Mouse (Mus musculus) heart, postnatal 0 days (tissue): ENCODE measurements around the gene Gm29666. TPM values are rescaled to one million over a fixed set of nuclear protein-coding genes. Genes with fewer than 3 reads are reported as not detected.

Experiments
- ATAC-seq: fragments of 200-750 bp; cut with Nextera tagmentation; 2 replicates; pipeline ENCODE4 v1.8.0; 2017; ENCODE audit warnings: low read depth, moderate number of reproducible peaks, moderate library complexity; ENCODE audit not compliant: insufficient read depth
- DNase-seq: peaks from one replicate; pipeline ENCODE4 v3.0.0-alpha.2; 2016; ENCODE audit warnings: low spot score
- H3K27ac ChIP-seq: fragments of 300-500 bp; sonication (generic); 2 replicates; pipeline ENCODE4 v1.5.1; 2014; ENCODE audit warnings: low read depth, mild to moderate bottlenecking
- H3K27me3 ChIP-seq: fragments of 300-500 bp; sonication (generic); 2 replicates; pipeline ENCODE4 v1.6.1; 2014; ENCODE audit warnings: low read length, mixed read lengths; ENCODE audit not compliant: control insufficient read depth, insufficient read depth
- H3K36me3 ChIP-seq: fragments of 300-500 bp; sonication (generic); replicated peaks from 2 replicates; pipeline ENCODE4 v1.6.1; 2014; ENCODE audit warnings: low read length, mixed read lengths; ENCODE audit not compliant: control insufficient read depth, insufficient read depth
- H3K4me1 ChIP-seq: fragments of 300-500 bp; sonication (generic); 2 replicates; pipeline ENCODE4 v1.6.1; 2014; ENCODE audit warnings: antibody characterized with exemption; ENCODE audit not compliant: control insufficient read depth, insufficient read depth
- H3K4me2 ChIP-seq: fragments of 300-500 bp; sonication (generic); 2 replicates; pipeline ENCODE4 v1.6.1; 2014; ENCODE audit warnings: low read depth, mild to moderate bottlenecking, low read length, moderate library complexity
- H3K4me3 ChIP-seq: fragments of 300-500 bp; sonication (generic); 2 replicates; pipeline ENCODE4 v1.5.1; 2014; ENCODE audit warnings: low read depth, low read length
- H3K9ac ChIP-seq: fragments of 300-500 bp; sonication (generic); replicated peaks from 2 replicates; pipeline ENCODE4 v1.6.1; 2014; ENCODE audit warnings: low read depth, low read length, mixed read lengths
- H3K9me3 ChIP-seq: fragments of 300-500 bp; sonication (generic); replicated peaks from 2 replicates; pipeline ENCODE4 v1.6.1; 2016; ENCODE audit warnings: low read length; ENCODE audit not compliant: control insufficient read depth
- CTCF ChIP-seq: IDR thresholded peaks from 2 replicates; pipeline ENCODE4 v1.5.1; 2016; ENCODE audit warnings: antibody characterized with exemption, control low read depth, low read depth
- EP300 ChIP-seq: IDR thresholded peaks from 2 replicates; pipeline ENCODE4 v1.6.1; 2016; ENCODE audit warnings: antibody characterized with exemption, low read depth
- WGBS: fragments of 180-500 bp; shearing (Covaris S2); extraction: QIAGEN DNeasy Blood & Tissue Kit; methylation state at CpG from one replicate; pipeline ENCODE4 v1.1.7; 2014; 5-methylcytosine and 5-hydroxymethylcytosine counted together
- polyA plus RNA-seq: library from polyadenylated mRNA; unstranded; fragments of >200 nt; fragmentation: Nextera tagmentation; extraction: Ambion mirVana; gene quantifications from 2 replicates; pipeline ENCODE4 v1.2.1, GENCODE M21; 2015
- total RNA-seq: library from RNA; depleted of rRNA; stranded (reverse); fragments of >200 nt; gene quantifications from 2 replicates; pipeline ENCODE4 v1.2.3, GENCODE M21; 2014; ENCODE audit warnings: low replicate concordance

Gm29666 gene
- total and polyA plus RNA-seq, 2 experiments from 2014 or later, result 0.08 to 0.16 TPM

DNA sequence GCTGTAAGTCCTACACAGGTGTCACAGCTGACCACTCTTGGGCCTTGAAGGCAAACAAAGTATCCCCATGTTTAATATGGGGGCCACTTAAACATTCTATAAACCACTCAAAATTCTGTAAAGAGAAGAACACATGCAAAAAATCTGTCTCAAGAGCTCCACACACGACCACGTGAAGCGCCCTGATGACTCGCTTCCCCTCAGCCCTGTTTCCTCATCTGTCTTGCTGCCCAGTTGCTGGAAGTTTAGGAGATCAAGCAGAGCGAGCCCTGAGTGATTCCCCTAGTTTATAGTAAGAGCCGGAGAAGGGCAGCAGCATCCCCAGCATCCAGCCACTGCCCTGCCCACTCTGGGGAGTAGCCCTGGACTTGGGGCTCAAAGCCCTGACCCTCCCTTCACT, 40.1 kb upstream of the Gm29666 start:
- no peak overlapping the region for H3K27ac ChIP-seq
- H3K4me3 ChIP-seq, result no peak overlapping the region
- no peaks in the 10 kb centered on the region for H3K4me1 ChIP-seq
- H3K27me3 ChIP-seq, result no peaks in the 10 kb centered on the region
- 80% methylated on average over 6 of the region's 6 CpGs for WGBS
- DNase-seq (no peak), ATAC-seq (no peak)
- H3K4me2 ChIP-seq, result no peak overlapping the region
- no peaks in the 10 kb centered on the region for H3K36me3 ChIP-seq
- no peak overlapping the region for H3K9ac ChIP-seq
- TF ChIP-seq EP300, result no peak
- no peak for TF ChIP-seq CTCF
- H3K9me3 ChIP-seq, result no peaks in the 10 kb centered on the region

DNA sequence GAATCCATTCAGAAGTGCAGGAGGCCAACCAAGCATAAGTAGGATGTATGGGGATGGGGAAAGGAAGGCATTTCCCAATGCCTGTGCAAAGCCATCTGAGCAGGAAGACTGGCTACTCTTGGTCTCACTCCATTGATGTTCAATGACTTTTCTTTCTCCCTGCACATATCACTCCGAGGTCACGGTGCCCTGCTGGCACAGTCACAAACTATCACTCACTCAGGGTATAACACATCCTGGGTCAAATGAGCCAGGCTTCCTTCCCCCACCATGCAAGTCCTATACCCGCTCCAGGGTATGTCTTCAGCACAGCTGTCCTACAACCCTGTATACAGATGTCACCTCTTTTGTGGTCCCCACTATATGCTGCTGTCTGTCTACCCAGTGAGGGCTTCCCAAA, 38.5 kb upstream of the Gm29666 start:
- Histone ChIP-seq H3K4me1 (no peaks in the 10 kb centered on the region), H3K27me3 (no peaks in the 10 kb centered on the region), H3K4me2 (no peak overlapping the region), H3K36me3 (peaks cover 6% of the 10 kb centered on the region; the same call in 1 of the 2 replicates), H3K4me3 (no peak overlapping the region), H3K9ac (no peak overlapping the region), H3K9me3 (no peaks in the 10 kb centered on the region), H3K27ac (no peak overlapping the region)
- DNase-seq (no peak), ATAC-seq (no peak)
- TF ChIP-seq CTCF (no peak), EP300 (no peak)
- 89% methylated on average over 3 of the region's 3 CpGs for WGBS

DNA sequence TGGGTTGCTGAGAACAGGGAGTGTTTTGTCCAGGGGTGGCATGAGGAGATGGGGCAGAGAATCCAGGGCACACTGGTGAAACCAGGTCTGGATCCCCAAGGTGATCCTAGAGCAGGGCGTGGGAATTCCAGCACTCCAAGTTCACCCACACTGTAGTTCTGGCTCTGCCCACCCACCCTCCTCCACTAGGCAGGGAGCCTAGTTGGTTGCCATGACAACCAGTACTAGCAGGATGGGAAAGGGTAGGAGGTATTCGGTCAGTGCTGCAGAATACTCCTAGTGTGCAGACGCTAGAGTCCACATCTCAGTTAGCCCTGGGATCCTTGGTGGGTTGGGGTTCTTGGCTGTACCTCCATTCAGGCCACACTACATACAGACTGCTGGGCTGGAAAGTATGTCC, 38.0 kb upstream of the Gm29666 start:
- WGBS, result 60% methylated on average over 3 of the region's 3 CpGs
- Histone ChIP-seq H3K4me2 (no peak overlapping the region), H3K27me3 (no peaks in the 10 kb centered on the region), H3K27ac (no peak overlapping the region), H3K4me3 (no peak overlapping the region), H3K9ac (no peak overlapping the region), H3K36me3 (peaks cover 6% of the 10 kb centered on the region; the same call in 1 of the 2 replicates), H3K9me3 (no peaks in the 10 kb centered on the region), H3K4me1 (no peaks in the 10 kb centered on the region)
- DNase-seq (no peak), ATAC-seq (no peak)
- TF ChIP-seq CTCF (no peak), EP300 (no peak)

DNA sequence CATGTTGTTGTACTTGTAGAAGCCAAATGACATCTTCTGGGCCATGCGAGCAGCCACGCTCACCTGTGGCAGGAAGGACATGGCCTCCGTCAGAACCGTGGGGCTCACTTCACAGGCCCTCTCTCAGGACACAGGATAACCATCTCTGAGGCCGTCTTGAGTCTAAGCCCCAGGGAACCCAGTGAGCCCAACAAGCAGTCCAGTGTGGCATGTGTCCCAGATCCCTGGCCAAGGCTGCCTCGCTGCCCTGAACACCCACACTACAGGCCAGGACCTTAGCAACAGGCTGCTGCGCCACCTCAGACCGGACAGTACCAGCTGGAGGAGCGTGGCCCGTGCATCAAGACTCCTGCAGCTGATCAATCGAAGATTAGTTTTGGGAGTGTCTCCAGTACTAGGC, 33.4 kb upstream of the Gm29666 start:
- Histone ChIP-seq H3K4me3 (no peak overlapping the region), H3K4me1 (no peaks in the 10 kb centered on the region), H3K27ac (no peak overlapping the region), H3K27me3 (no peaks in the 10 kb centered on the region), H3K9ac (no peak overlapping the region), H3K4me2 (no peak overlapping the region), H3K9me3 (no peaks in the 10 kb centered on the region), H3K36me3 (peaks cover 19% of the 10 kb centered on the region)
- DNase-seq (no peak), ATAC-seq (no peak)
- WGBS, result 89% methylated on average over 11 of the region's 11 CpGs
- TF ChIP-seq CTCF, result no peak
- no peak for TF ChIP-seq EP300

DNA sequence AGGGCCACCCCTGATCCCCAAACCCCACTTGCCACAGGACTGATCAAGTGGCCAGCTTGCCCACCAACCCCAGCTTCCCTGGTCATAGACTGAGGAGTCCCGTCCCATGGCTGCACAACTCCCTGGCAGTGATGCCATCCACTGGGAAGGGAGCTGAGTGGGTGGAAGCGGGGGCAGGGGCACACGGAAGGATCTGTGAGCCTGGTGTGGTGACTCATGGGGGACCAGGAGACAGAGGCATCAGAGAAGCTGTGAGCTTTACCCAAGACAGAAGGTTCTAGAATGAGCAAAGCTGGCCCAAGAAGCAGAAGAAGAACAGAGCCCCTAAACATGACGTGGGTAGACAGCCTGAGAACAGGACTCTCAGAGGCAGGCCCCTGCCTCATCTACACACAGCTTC, 30.2 kb upstream of the Gm29666 start:
- Histone ChIP-seq H3K27me3 (no peaks in the 10 kb centered on the region), H3K36me3 (peaks cover 19% of the 10 kb centered on the region), H3K27ac (no peak overlapping the region), H3K4me1 (no peaks in the 10 kb centered on the region), H3K9ac (no peak overlapping the region), H3K4me2 (no peak overlapping the region), H3K9me3 (no peaks in the 10 kb centered on the region), H3K4me3 (no peak overlapping the region)
- no peak for TF ChIP-seq CTCF
- TF ChIP-seq EP300, result no peak
- WGBS, result 83% methylated on average over 4 of the region's 4 CpGs
- ATAC-seq (no peak), DNase-seq (no peak)

DNA sequence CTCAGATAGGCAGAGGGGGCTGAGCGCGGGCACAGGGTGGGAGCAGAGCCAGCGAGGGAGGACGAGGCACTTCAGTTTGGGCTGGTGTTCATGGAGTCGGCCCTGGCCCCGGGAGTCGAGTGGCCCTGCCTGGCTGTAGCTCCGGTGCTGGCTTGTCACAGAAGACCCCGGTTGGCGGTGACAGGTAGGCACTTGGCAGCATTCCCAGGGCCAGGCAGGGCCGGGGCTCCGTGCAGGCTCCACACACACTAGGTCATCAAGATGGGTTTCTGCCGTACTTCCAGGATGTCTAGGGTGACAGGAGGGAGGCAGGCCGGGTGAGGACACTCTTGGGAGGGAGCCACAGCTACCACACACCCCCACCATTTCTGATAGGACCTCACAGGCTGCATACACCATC, 29.2 kb upstream of the Gm29666 start:
- ATAC-seq (peak; percentile 45; the same call in 1 of the 2 replicates), DNase-seq (no peak)
- no peaks in the 10 kb centered on the region for H3K9me3 ChIP-seq
- H3K27ac ChIP-seq, result no peak overlapping the region
- H3K4me3 ChIP-seq, result no peak overlapping the region
- TF ChIP-seq EP300 (no peak), CTCF (no peak)
- no peak overlapping the region for H3K4me2 ChIP-seq
- no peak overlapping the region for H3K9ac ChIP-seq
- peaks cover 18% of the 10 kb centered on the region for H3K36me3 ChIP-seq
- no peaks in the 10 kb centered on the region for H3K27me3 ChIP-seq
- peaks cover 7% of the 10 kb centered on the region; the same call in 1 of the 2 replicates for H3K4me1 ChIP-seq
- WGBS, result 28% methylated on average over 14 of the region's 14 CpGs
